Mouse (Mus musculus) myocyte (in vitro differentiated cells): ENCODE results near the gene Ap5s1. TPM values are rescaled to one million over a fixed set of nuclear protein-coding genes. Genes with fewer than 3 reads are reported as not detected.

ENCODE experiments used
- H3K27me3 ChIP-seq: one replicate; pipeline ENCODE4 v1.6.1; 2011; ENCODE audit not compliant: control insufficient read depth, insufficient read depth, insufficient read length
- H3K36me3 ChIP-seq: one replicate; pipeline ENCODE4 v1.6.1; 2011; ENCODE audit not compliant: control insufficient read depth, insufficient read depth
- H3K4me2 ChIP-seq: one replicate; pipeline ENCODE4 v1.6.1; 2011; ENCODE audit warnings: low read depth, control low read depth
- H3K4me3 ChIP-seq: one replicate; pipeline ENCODE4 v1.5.1; 2011; ENCODE audit warnings: mild to moderate bottlenecking, control low read depth, moderate library complexity
- H3K79me2 ChIP-seq: one replicate; pipeline ENCODE4 v1.6.1; 2011; ENCODE audit not compliant: control insufficient read depth, insufficient read depth
- H3ac ChIP-seq: one replicate; pipeline ENCODE4 v1.6.1; 2011; ENCODE audit not compliant: control insufficient read depth, insufficient read length
- CEBPB ChIP-seq: IDR thresholded peaks from 2 replicates; pipeline ENCODE4 v1.6.1; 2011; ENCODE audit warnings: mild to moderate bottlenecking, moderate library complexity; ENCODE audit not compliant: poor library complexity, insufficient read depth, severe bottlenecking
- E2F4 ChIP-seq: IDR thresholded peaks from one replicate; pipeline ENCODE4 v1.6.1; 2011; ENCODE audit warnings: mild to moderate bottlenecking, control low read depth, moderate library complexity; ENCODE audit not compliant: insufficient read depth
- MAX ChIP-seq: IDR thresholded peaks from one replicate; pipeline ENCODE4 v1.6.1; 2011; ENCODE audit warnings: low read depth, mild to moderate bottlenecking, control low read depth
- MYOD1 ChIP-seq, 3 experiments: IDR thresholded peaks; one replicate each; pipeline ENCODE4 v1.6.1; 2011; ENCODE audit warnings: control low read depth in 2 of 3, low read depth in 2 of 3, mild to moderate bottlenecking in 2 of 3, moderate library complexity in 1 of 3; ENCODE audit not compliant: insufficient read length in 2 of 3, control insufficient read depth in 1 of 3
- MYOG ChIP-seq, 3 experiments: IDR thresholded peaks; one replicate each; pipeline ENCODE4 v1.6.1; 2011; ENCODE audit warnings: control low read depth in 2 of 3, low read depth in 2 of 3, mild to moderate bottlenecking in 2 of 3; ENCODE audit not compliant: insufficient read length in 2 of 3, control insufficient read depth in 1 of 3, insufficient read depth in 1 of 3
- POLR2A ChIP-seq: IDR thresholded peaks from one replicate; pipeline ENCODE4 v1.6.1; 2011; ENCODE audit warnings: low read depth, mild to moderate bottlenecking, control low read depth, moderate library complexity; ENCODE audit not compliant: insufficient read length
- POLR2AphosphoS2 ChIP-seq: IDR thresholded peaks from one replicate; pipeline ENCODE4 v1.6.1; 2011; ENCODE audit warnings: low read depth, control low read depth; ENCODE audit not compliant: insufficient read length
- REST ChIP-seq: IDR thresholded peaks from one replicate; pipeline ENCODE4 v1.6.1; 2011; ENCODE audit warnings: mild to moderate bottlenecking, control low read depth, moderate library complexity; ENCODE audit not compliant: insufficient read depth, insufficient read length
- SRF ChIP-seq: IDR thresholded peaks from one replicate; pipeline ENCODE4 v1.6.1; 2011; ENCODE audit warnings: low read depth; ENCODE audit not compliant: control insufficient read depth, insufficient read length
- TCF12 ChIP-seq: IDR thresholded peaks from one replicate; pipeline ENCODE4 v1.6.1; 2011; ENCODE audit warnings: mild to moderate bottlenecking, control low read depth; ENCODE audit not compliant: poor library complexity, insufficient read depth, severe bottlenecking
- TCF3 ChIP-seq: IDR thresholded peaks from one replicate; pipeline ENCODE4 v1.6.1; 2011; ENCODE audit warnings: low read depth, control low read depth; ENCODE audit not compliant: insufficient read length
- USF1 ChIP-seq: IDR thresholded peaks from one replicate; pipeline ENCODE4 v1.6.1; 2011; ENCODE audit warnings: low read depth, mild to moderate bottlenecking, control low read depth, moderate library complexity
- polyA plus RNA-seq: library from polyadenylated mRNA; unstranded; fragments of >200 nt; fragmentation: generic; extraction: Trizol; gene quantifications from one replicate; pipeline ENCODE4 v1.2.1, GENCODE M21; 2012; ENCODE audit warnings: missing spikeins

The Ap5s1 gene
- polyA plus RNA-seq, 1 experiment, result 33.6 TPM

DNA sequence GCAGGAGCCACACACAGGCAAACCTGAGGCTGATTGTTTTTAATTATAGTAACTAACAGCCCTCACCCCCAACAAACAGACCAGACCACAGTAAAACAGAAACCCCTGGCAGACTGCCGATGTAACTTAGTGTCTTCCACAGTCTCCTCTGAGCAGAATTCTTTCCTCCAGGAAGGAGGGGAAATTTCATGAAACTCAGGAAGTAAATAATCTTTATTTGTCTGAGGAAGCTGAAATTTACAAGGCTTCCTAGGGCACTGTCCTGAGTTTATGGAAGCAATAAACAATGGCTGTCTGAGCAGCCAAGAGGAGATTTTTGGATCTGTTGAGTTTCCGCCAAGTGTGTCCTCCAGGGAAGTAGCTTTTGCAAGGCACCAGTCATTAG, 47.4 kb downstream of the Ap5s1 start:
- Histone ChIP-seq H3K4me2 (peak overlapping the region; percentile 60), H3K36me3 (no peaks in the 10 kb centered on the region), H3ac (no peak overlapping the region), H3K27me3 (no peaks in the 10 kb centered on the region), H3K4me3 (no peak overlapping the region), H3K79me2 (no peaks in the 10 kb centered on the region)
- TF ChIP-seq E2F4 (no peak), TCF12 (no peak), POLR2A (no peak), TCF3 (no peak), MYOG (IDR thresholded peaks at IDR 0.05; ENCODE audit: control insufficient read depth in 1 of 3, insufficient read depth in 1 of 3, insufficient read length in 2 of 3, low read depth in 2 of 3) (no peak), USF1 (no peak), MAX (no peak), CEBPB (no peak), REST (no peak), SRF (no peak), POLR2AphosphoS2 (no peak), MYOD1 (IDR thresholded peaks at IDR 0.05; ENCODE audit: control insufficient read depth in 1 of 3, insufficient read length in 2 of 3, low read depth in 2 of 3) (no peak)

DNA sequence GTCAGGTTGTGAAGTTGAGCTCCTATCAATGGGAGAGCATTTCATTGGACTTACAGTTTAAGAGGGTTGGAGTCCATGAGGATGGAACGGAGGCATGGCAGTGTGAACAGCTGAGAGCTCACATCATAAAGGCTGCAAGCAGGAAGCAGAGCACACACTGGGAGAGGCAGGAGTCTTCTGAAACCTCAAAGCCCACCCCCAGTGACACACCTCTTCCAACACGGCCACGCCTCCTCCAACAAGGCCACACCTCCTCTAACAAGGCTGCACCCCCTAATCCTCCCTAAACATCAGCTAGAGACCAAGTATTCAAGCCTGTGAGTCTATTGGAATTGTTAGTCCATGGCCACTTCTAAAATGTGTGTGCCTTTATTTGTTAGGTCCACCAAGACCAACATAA, 48.9 kb downstream of the Ap5s1 start:
- Histone ChIP-seq H3K36me3 (no peaks in the 10 kb centered on the region), H3K4me2 (no peak overlapping the region), H3ac (no peak overlapping the region), H3K4me3 (no peak overlapping the region), H3K27me3 (no peaks in the 10 kb centered on the region), H3K79me2 (no peaks in the 10 kb centered on the region)
- TF ChIP-seq MAX (no peak), MYOD1 (IDR thresholded peaks at IDR 0.05; ENCODE audit: control insufficient read depth in 1 of 3, insufficient read length in 2 of 3, low read depth in 2 of 3) (no peak), POLR2A (no peak), MYOG (IDR thresholded peaks at IDR 0.05; ENCODE audit: control insufficient read depth in 1 of 3, insufficient read depth in 1 of 3, insufficient read length in 2 of 3, low read depth in 2 of 3) (no peak), CEBPB (no peak), REST (no peak), TCF3 (no peak), E2F4 (no peak)

DNA sequence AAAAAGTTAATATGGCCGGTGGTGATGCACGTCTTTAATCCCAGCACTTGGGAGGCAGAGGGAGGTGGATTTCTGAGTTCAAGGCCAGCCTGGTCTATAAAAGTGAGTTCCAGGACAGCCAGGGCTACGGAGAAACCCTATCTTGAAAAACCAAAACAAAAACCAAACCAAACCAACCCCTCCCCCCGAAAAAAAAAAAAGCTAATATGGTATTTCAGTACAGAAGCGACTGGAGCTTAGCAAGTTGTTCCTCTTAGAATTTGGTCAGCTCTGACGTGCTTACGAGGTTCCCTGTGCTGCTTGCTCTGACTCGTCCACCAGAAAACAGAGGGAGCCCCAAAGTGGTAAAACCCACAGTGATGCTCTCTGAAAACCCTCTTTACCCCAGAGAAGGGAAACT, 51.8 kb downstream of the Ap5s1 start:
- Histone ChIP-seq H3K27me3 (no peaks in the 10 kb centered on the region), H3ac (no peak overlapping the region), H3K4me2 (no peak overlapping the region), H3K36me3 (no peaks in the 10 kb centered on the region), H3K79me2 (peaks cover 7% of the 10 kb centered on the region), H3K4me3 (no peak overlapping the region)
- TF ChIP-seq CEBPB, result no peak
- no peak for TF ChIP-seq REST
- no peak for TF ChIP-seq E2F4
- no peak for TF ChIP-seq TCF3
- no peak for TF ChIP-seq USF1
- no peak for TF ChIP-seq POLR2AphosphoS2
- no peak for TF ChIP-seq SRF
- no peak for TF ChIP-seq MAX
- TF ChIP-seq POLR2A, result no peak
- TF ChIP-seq TCF12, result no peak
- TF ChIP-seq MYOG (IDR thresholded peaks at IDR 0.05; ENCODE audit: control insufficient read depth in 1 of 3, insufficient read depth in 1 of 3, insufficient read length in 2 of 3, low read depth in 2 of 3), result no peak
- TF ChIP-seq MYOD1 (IDR thresholded peaks at IDR 0.05; ENCODE audit: control insufficient read depth in 1 of 3, insufficient read length in 2 of 3, low read depth in 2 of 3), result no peak

DNA sequence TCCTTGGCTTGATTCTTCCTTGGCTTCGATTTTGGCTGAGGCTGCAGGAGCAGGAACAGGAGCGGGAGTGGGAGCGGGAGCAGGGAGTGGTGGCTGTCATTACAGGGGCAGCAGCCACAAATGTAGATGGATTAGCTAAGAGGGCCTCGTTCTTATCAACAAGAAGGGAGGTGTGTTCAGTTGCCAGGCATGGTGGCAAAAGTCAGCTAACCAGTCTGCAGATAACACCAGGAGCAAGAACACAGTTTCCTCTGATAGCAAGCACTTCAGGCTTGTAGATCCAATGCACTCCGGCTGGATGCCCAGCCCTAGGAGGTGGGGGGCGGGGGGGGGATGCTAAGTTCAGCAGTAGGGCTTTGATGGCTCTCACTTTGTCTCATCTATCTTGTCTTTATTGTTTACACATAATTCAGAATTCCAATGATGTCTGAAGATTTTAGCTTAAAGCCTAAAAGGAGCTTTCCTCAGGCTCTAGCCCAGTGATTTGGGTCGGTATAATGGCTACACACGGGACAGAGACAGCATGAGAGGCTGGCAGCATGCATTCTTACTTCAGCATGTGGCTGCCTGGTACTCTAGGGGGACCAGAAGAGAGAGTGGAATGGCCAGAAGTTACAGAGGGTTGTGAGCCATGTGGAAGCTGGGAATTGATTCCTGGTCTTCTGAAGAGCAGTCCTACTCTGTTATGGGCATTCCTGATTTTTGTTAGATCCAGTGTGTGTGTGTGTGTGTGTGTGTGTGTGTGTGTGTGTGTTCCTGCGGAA, 53.8 kb downstream of the Ap5s1 start:
- no peak overlapping the region for H3K4me3 ChIP-seq
- H3K79me2 ChIP-seq, result peaks cover 28% of the 10 kb centered on the region
- TF ChIP-seq MYOD1 (IDR thresholded peaks at IDR 0.05; ENCODE audit: control insufficient read depth in 1 of 3, insufficient read length in 2 of 3, low read depth in 2 of 3) (no peak), TCF3 (no peak), E2F4 (no peak), POLR2AphosphoS2 (no peak), MYOG (IDR thresholded peaks at IDR 0.05; ENCODE audit: control insufficient read depth in 1 of 3, insufficient read depth in 1 of 3, insufficient read length in 2 of 3, low read depth in 2 of 3) (no peak), TCF12 (no peak), CEBPB (no peak), REST (no peak), USF1 (no peak), SRF (no peak), MAX (no peak), POLR2A (no peak)
- no peak overlapping the region for H3ac ChIP-seq
- no peaks in the 10 kb centered on the region for H3K27me3 ChIP-seq
- H3K36me3 ChIP-seq, result no peaks in the 10 kb centered on the region
- no peak overlapping the region for H3K4me2 ChIP-seq
